ENCODE assay signal across 28 mouse cellular contexts in the genomic region with DNA sequence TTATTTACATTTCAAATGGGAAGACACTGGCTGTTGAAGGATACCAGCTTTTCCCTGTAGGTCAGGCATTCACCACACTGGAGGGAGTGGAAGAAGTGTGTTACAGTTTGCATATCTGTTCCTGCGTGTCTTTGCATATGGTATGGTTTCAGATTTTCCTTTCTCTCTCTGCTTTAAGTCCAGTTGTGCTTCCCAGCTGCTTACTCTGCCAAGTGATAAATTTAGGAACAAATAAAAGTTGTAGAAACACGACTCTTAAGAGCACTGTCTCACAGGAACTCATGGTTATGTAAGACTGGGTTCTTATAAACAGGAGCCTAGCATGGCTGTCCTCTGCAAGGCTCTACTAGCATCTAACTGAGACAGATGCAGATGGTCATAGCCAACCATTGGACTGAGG.
DNase-seq lines count a peak whose midpoint lies in the region; ATAC-seq and TF ChIP-seq lines count a peak whose summit lies in the region.
"Had no signal": no experiment of that assay in that cellular context is flagged by ENCODE, and none has a peak within 500 bp of the region (broad histone marks: within the 10 kb centered on the region; RNA-seq: fewer than 3 reads in every experiment).

No protein-coding gene starts in this region.

- TF ChIP-seq CTCF in olfactory bulb, adult 2 months (IDR thresholded peaks at IDR 0.05; ENCODE audit: insufficient read depth, low read depth, low read length): no peak

- intact Hi-C loops in left cerebral cortex, postnatal 25 days (cut with DNase I): no loop called here

- ATAC-seq in frontal cortex, adult (ENCODE audit: low TSS enrichment): peak; percentile 87
- ATAC-seq: forebrain, embryonic 13.5 days; forebrain, embryonic 16.5 days; hindbrain, embryonic 16.5 days; Patski had no signal

- H3K4me1 ChIP-seq in olfactory bulb, adult 2 months (ENCODE audit: control insufficient read depth, insufficient read depth, low read length): no peaks in the 10 kb centered on the region
- H3K4me1 ChIP-seq: forebrain, embryonic 10.5 days; forebrain, embryonic 13.5 days; heart, embryonic 12.5 days; heart, embryonic 15.5 days; hindbrain, embryonic 10.5 days; hindbrain, embryonic 13.5 days had no signal

- no peak overlapping the region for H3K4me3 ChIP-seq in olfactory bulb, adult 2 months (ENCODE audit: insufficient read depth, low read depth, low read length)
- H3K4me3 ChIP-seq: forebrain, embryonic 10.5 days; forebrain, embryonic 13.5 days; heart, embryonic 12.5 days; heart, embryonic 15.5 days; hindbrain, embryonic 10.5 days; hindbrain, embryonic 13.5 days had no signal

- no peak for TF ChIP-seq POLR2A in olfactory bulb, adult 2 months (IDR thresholded peaks at IDR 0.05; ENCODE audit: insufficient read depth, low read depth, low read length)

- 38% methylated on average over 2 of the region's 2 CpGs for WGBS in olfactory bulb, adult 2 months

- peak overlapping the region; percentile 88 for H3K27ac ChIP-seq in olfactory bulb, adult 2 months (ENCODE audit: insufficient read depth, low read depth, low read length)
- H3K27ac ChIP-seq: forebrain, embryonic 10.5 days; forebrain, embryonic 13.5 days; heart, embryonic 15.5 days; hindbrain, embryonic 10.5 days; hindbrain, embryonic 13.5 days had no signal

- DNase-seq in frontal cortex, postnatal 14 days (ENCODE audit: low spot score in 2 of 2): no peak
- peak; percentile 20 to 53 for DNase-seq in left cerebral cortex, postnatal 25 days (ENCODE audit: low spot score in 2 of 2)
- no peak for DNase-seq in left cerebral cortex, adult 18-20 months (ENCODE audit: low spot score in 2 of 2)
- peak; percentile 8 for DNase-seq in A20 (ENCODE audit: low read depth, low spot score)
- DNase-seq in thymus, postnatal 4 days: no peak
- no peak for DNase-seq in spleen, postnatal 36 days (ENCODE audit: low spot score in 2 of 2)
- DNase-seq: adrenal gland, postnatal 10 days; adrenal gland, postnatal 36 days; B cell, adult 2 months; cerebellum, adult 11-12 months; cerebellum, adult 8-10 months; cerebellum, postnatal 10 days; cerebellum, postnatal 36 days; gastrocnemius, postnatal 25 days; heart, adult 18-20 months; heart, postnatal 10 days; heart, postnatal 36 days had no signal

Comparison
In these comparisons a context has a peak if more than half of its experiments do, and no peak if none do; other contexts are left out.
1. DNase-seq: peak in left cerebral cortex, postnatal 25 days (2 of 2) and A20 (single experiment); none in frontal cortex, postnatal 14 days (0 of 2), left cerebral cortex, adult 18-20 months (0 of 2), thymus, postnatal 4 days (single experiment) and spleen, postnatal 36 days (0 of 2).